Mouse (Mus musculus): Measurements from ENCODE around the gene Tubg1. TPM values are rescaled to one million over a fixed set of nuclear protein-coding genes. Genes with fewer than 3 reads are reported as not detected.

Tubg1 gene
- polyA plus RNA-seq, 1 experiment, result 19.2 TPM

DNA sequence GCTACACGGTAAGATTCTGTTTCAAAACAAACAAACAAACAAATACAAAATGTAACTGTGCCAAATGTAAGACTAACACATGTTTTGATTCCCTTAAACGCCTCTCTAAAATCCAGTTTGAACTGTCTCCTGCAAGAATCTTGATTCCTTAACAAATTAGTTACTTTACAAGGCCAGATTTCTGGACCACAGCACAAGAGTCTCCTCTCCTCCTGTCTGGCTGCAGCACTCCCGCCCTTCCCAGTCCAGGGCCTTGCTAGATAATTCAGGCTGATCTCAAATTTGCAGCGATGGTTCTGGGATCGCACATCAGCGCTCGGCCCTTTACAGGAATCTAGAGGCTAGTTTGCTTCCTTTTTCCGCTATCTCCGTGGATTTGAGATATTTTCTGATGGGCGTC, 38.1 kb upstream of the Tubg1 start:
- 8% methylated on average over 10 of the region's 10 CpGs for WGBS
- Histone ChIP-seq H3K36me3 (ENCODE audit: control insufficient read depth, insufficient read depth, low read length) (no peaks in the 10 kb centered on the region), H3K27ac (ENCODE audit: insufficient read depth, low read depth, low read length) (peak overlapping the region; percentile 84), H3K4me1 (ENCODE audit: control insufficient read depth, insufficient read depth, low read length) (peaks cover 23% of the 10 kb centered on the region), H3K4me3 (ENCODE audit: insufficient read depth, low read depth, low read length) (peak overlapping the region; percentile 51), H3K27me3 (replicated peaks; ENCODE audit: control insufficient read depth, insufficient read depth, low read length) (no peaks in the 10 kb centered on the region)
- peak; percentile 40 for DNase-seq
- TF ChIP-seq POLR2A (IDR thresholded peaks at IDR 0.05; ENCODE audit: low read depth, low read length) (no peak), CTCF (conservative IDR thresholded peaks at IDR 0.05; ENCODE audit: insufficient read depth, insufficient read length, low read depth, low read length) (no peak)

DNA sequence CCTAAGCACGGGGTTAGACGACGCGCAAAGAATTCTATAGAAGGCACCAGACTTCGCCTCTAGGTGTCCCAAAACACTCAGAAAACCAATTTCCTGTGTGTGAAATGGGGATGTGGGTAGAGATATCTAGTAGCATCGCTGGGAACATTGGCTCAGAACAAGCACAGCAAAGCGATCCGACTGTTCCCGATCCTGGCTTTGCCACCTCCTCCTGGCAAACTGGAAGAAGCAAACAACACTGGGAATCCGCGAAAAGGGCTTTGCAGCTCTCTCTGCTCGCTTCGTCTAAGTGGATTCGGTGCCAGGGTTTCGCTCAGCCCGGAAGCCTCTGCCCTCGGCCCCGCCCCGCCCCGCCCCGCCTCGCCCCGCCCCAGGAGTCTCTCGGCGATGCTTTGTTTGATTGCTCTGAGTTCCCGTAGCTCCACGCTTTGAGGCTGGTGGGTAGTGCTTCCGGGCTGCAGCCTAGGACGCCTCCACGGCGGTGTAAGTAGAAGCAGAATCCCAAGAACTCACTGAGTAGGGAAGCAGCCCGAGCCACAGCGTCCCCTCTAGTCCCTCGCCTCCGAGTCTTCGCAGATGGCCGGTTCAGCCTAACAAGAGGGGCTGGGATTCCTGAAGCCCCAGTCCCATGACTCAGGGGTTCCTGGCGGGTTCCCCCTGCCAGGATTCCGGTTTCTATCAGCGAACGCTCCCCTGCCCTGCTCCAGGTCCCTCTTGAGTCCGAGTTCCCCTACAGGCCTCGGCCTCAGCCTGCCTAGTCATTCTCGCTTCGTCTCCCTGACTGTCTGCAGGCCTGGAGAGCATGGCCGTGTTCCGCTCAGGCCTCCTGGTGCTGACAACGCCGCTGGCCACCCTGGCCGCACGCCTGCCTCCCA, 37.3 kb upstream of the Tubg1 start, which contains the start of gene Coasy:
Coasy (plus strand) TSS at position 358 of the 875 bp plus-strand sequence.
- peaks cover 24% of the 10 kb centered on the region for H3K4me1 ChIP-seq (ENCODE audit: control insufficient read depth, insufficient read depth, low read length)
- under 1% methylated on average over 51 of the region's 51 CpGs for WGBS
- H3K36me3 ChIP-seq (ENCODE audit: control insufficient read depth, insufficient read depth, low read length), result no peaks in the 10 kb centered on the region
- TF ChIP-seq POLR2A (IDR thresholded peaks at IDR 0.05; ENCODE audit: low read depth, low read length) (peak; percentile 62), CTCF (conservative IDR thresholded peaks at IDR 0.05; ENCODE audit: insufficient read depth, insufficient read length, low read depth, low read length) (0 out of 2 replicates have a peak, but pooled peaks have one; percentile 17)
- no peaks in the 10 kb centered on the region for H3K27me3 ChIP-seq (replicated peaks; ENCODE audit: control insufficient read depth, insufficient read depth, low read length)
- H3K27ac ChIP-seq (ENCODE audit: insufficient read depth, low read depth, low read length), result peak within 1 kb of the TSS; percentile 84
- peak within 1 kb of the TSS; percentile 79 for H3K4me3 ChIP-seq (ENCODE audit: insufficient read depth, low read depth, low read length)
- DNase-seq, result peak; percentile 94

DNA sequence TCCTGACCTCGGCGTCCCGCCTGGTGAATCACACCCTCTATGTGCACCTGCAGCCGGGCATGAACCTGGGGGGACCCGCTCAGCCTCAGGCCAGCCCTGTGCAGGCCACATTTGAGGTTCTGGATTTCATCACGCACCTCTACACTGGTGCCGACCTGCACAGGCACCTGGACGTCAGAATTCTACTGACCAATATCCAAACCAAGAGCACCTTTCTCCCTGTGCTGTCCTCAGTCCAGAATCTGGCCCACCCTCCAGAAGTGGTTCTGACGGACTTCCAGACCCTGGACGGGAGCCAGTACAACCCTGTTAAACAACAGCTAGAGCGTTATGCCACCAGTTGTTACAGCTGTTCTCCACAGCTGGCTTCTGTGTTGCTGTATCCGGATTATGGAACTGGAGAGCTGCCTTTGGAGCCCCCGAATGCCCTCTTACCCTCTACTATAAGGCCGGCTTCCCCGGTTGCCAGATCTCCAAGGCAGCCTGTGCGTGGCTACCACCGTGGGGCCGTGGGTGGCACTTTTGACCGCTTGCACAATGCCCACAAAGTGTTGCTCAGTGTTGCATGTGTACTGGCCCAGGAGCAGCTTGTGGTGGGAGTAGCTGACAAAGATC, 36.5 kb upstream of the Tubg1 start:
- peak overlapping the region; percentile 77 for H3K27ac ChIP-seq (ENCODE audit: insufficient read depth, low read depth, low read length)
- TF ChIP-seq CTCF (conservative IDR thresholded peaks at IDR 0.05; ENCODE audit: insufficient read depth, insufficient read length, low read depth, low read length) (no peak), POLR2A (IDR thresholded peaks at IDR 0.05; ENCODE audit: low read depth, low read length) (no peak)
- H3K4me3 ChIP-seq (ENCODE audit: insufficient read depth, low read depth, low read length), result peak overlapping the region; percentile 79
- H3K27me3 ChIP-seq (replicated peaks; ENCODE audit: control insufficient read depth, insufficient read depth, low read length), result no peaks in the 10 kb centered on the region
- WGBS, result 16% methylated on average over 19 of the region's 19 CpGs
- peak; percentile 87 for DNase-seq
- H3K36me3 ChIP-seq (ENCODE audit: control insufficient read depth, insufficient read depth, low read length), result no peaks in the 10 kb centered on the region
- peaks cover 32% of the 10 kb centered on the region for H3K4me1 ChIP-seq (ENCODE audit: control insufficient read depth, insufficient read depth, low read length)

- H3K4me1 ChIP-seq (ENCODE audit: control insufficient read depth, insufficient read depth, low read length), result peaks cover 32% of the 10 kb centered on the region
- H3K27ac ChIP-seq (ENCODE audit: insufficient read depth, low read depth, low read length), result no peak overlapping the region
- H3K27me3 ChIP-seq (replicated peaks; ENCODE audit: control insufficient read depth, insufficient read depth, low read length), result no peaks in the 10 kb centered on the region
- DNase-seq, result no peak
- H3K36me3 ChIP-seq (ENCODE audit: control insufficient read depth, insufficient read depth, low read length), result 0 out of 2 replicates have a peak, but pooled peaks cover 2% of the 10 kb centered on the region
- WGBS, result 80% methylated on average over 14 of the region's 14 CpGs
- TF ChIP-seq POLR2A (IDR thresholded peaks at IDR 0.05; ENCODE audit: low read depth, low read length) (no peak), CTCF (conservative IDR thresholded peaks at IDR 0.05; ENCODE audit: insufficient read depth, insufficient read length, low read depth, low read length) (no peak)
- no peak overlapping the region for H3K4me3 ChIP-seq (ENCODE audit: insufficient read depth, low read depth, low read length)
Measured at GRCm38 (mm10) chr11:101084246-101084645, 35.5 kb upstream of the Tubg1 start.

- Histone ChIP-seq H3K36me3 (ENCODE audit: control insufficient read depth, insufficient read depth, low read length) (peaks cover 2% of the 10 kb centered on the region; the same call in 1 of the 2 replicates), H3K4me1 (ENCODE audit: control insufficient read depth, insufficient read depth, low read length) (peaks cover 32% of the 10 kb centered on the region), H3K27me3 (replicated peaks; ENCODE audit: control insufficient read depth, insufficient read depth, low read length) (no peaks in the 10 kb centered on the region), H3K27ac (ENCODE audit: insufficient read depth, low read depth, low read length) (no peak overlapping the region), H3K4me3 (ENCODE audit: insufficient read depth, low read depth, low read length) (no peak overlapping the region)
- TF ChIP-seq CTCF (conservative IDR thresholded peaks at IDR 0.05; ENCODE audit: insufficient read depth, insufficient read length, low read depth, low read length) (no peak), POLR2A (IDR thresholded peaks at IDR 0.05; ENCODE audit: low read depth, low read length) (no peak)
- DNase-seq, result no peak
- 96% methylated on average over 12 of the region's 12 CpGs for WGBS
Measured at GRCm38 (mm10) chr11:101084811-101085210, 34.9 kb upstream of the Tubg1 start.

- Histone ChIP-seq H3K36me3 (ENCODE audit: control insufficient read depth, insufficient read depth, low read length) (peaks cover 2% of the 10 kb centered on the region; the same call in 1 of the 2 replicates), H3K27me3 (replicated peaks; ENCODE audit: control insufficient read depth, insufficient read depth, low read length) (no peaks in the 10 kb centered on the region), H3K4me3 (ENCODE audit: insufficient read depth, low read depth, low read length) (no peak overlapping the region), H3K27ac (ENCODE audit: insufficient read depth, low read depth, low read length) (peak overlapping the region; percentile 74; the same call in 1 of the 2 replicates), H3K4me1 (ENCODE audit: control insufficient read depth, insufficient read depth, low read length) (peaks cover 29% of the 10 kb centered on the region)
- 79% methylated on average over 18 of the region's 18 CpGs for WGBS
- TF ChIP-seq POLR2A (IDR thresholded peaks at IDR 0.05; ENCODE audit: low read depth, low read length) (no peak), CTCF (conservative IDR thresholded peaks at IDR 0.05; ENCODE audit: insufficient read depth, insufficient read length, low read depth, low read length) (no peak)
- DNase-seq, result peak; percentile 80
Measured at GRCm38 (mm10) chr11:101085617-101086322, 34.0 kb upstream of the Tubg1 start.
